Mouse (Mus musculus): ENCODE results near the gene Rasgrp4. TPM values are rescaled to one million over a fixed set of nuclear protein-coding genes. Genes with fewer than 3 reads are reported as not detected.

Rasgrp4 gene
- polyA plus RNA-seq, 2 experiments: 0.43 to 4.8 TPM

GRCm38 (mm10) chr7:29168791-29169230, 34.2 kb downstream of the Rasgrp4 start:
- Histone ChIP-seq H3K4me1 (ENCODE audit: control insufficient read depth, insufficient read depth, low read length) (peaks cover 20% of the 10 kb centered on the region), H3K9ac (ENCODE audit: low read depth, low read length, severe bottlenecking) (peak overlapping the region; percentile 62), H3K4me2 (replicated peaks; ENCODE audit: low read depth, low read length, severe bottlenecking) (peak overlapping the region; percentile 86), H3K9me3 (ENCODE audit: control insufficient read depth, low read length) (no peaks in the 10 kb centered on the region), H3K27me3 (ENCODE audit: control insufficient read depth, insufficient read depth, low read length) (peaks cover 32% of the 10 kb centered on the region), H3K4me3 (replicated peaks; ENCODE audit: low read length) (peak overlapping the region; percentile 66), H3K36me3 (ENCODE audit: control insufficient read depth, insufficient read depth, low read length) (peaks cover 18% of the 10 kb centered on the region), H3K27ac (replicated peaks; ENCODE audit: low read depth, low read length) (0 out of 2 replicates have a peak overlapping the region, but pooled peaks have one; percentile 43)
- DNase-seq (ENCODE audit: low spot score) (no peak), ATAC-seq (ENCODE audit: low FRiP score, low read depth) (no peak)
- WGBS: 0% methylated on average over 10 of the region's 14 CpGs
- no peak for TF ChIP-seq POLR2A (IDR thresholded peaks at IDR 0.05; ENCODE audit: borderline replicate concordance, extremely low read depth, insufficient read depth, insufficient read length)

DNA sequence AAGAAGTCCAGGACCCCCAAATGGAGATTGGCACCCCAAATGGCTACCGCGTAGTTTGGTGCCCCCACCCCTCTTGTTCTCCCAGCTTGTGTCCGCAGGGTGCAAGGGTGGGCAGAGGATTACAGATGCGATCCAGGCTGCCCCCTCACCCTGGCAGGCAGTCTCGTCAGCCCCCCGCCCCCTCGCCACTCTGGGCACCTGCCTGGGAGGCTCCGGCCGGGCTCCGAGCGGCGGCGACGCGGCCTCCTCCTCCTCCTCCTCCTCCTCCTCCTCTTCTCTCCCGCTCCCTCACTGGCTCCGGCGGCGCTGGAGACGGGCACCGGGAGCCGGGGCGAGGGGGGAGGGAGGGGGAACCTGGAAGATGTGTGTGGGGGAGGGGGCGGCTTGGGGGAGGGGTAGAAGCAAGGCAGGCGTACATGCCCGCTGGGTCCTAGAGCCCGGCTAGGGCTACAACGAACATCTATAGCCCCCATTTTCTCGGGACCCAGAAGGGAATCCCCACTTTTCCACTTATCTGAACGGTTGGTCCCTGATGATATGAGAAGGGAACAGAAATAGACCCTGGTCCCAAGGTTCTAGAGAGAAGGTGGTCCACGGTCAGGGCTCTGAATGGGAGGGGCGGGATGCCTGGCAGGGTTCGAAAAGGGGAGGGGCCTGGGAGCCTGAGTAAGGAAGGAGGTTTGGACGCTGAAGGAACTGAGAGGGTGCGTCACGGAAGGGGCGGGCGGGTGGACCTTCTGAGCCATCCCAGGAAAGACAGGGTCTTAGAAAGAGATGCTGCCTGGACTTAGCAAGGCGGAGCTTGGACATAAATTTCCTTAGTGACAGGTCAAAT, 34.8 kb downstream of the Rasgrp4 start:
- H3K9ac ChIP-seq (ENCODE audit: low read depth, low read length, severe bottlenecking): peak overlapping the region; percentile 62
- H3K4me2 ChIP-seq (replicated peaks; ENCODE audit: low read depth, low read length, severe bottlenecking): peak overlapping the region; percentile 86
- peaks cover 20% of the 10 kb centered on the region for H3K4me1 ChIP-seq (ENCODE audit: control insufficient read depth, insufficient read depth, low read length)
- under 1% methylated on average over 30 of the region's 39 CpGs for WGBS
- peaks cover 24% of the 10 kb centered on the region for H3K36me3 ChIP-seq (ENCODE audit: control insufficient read depth, insufficient read depth, low read length)
- H3K9me3 ChIP-seq (ENCODE audit: control insufficient read depth, low read length): no peaks in the 10 kb centered on the region
- H3K27ac ChIP-seq (replicated peaks; ENCODE audit: low read depth, low read length): 0 out of 2 replicates have a peak overlapping the region, but pooled peaks have one; percentile 43
- peak overlapping the region; percentile 66 for H3K4me3 ChIP-seq (replicated peaks; ENCODE audit: low read length)
- peak; percentile 89 for ATAC-seq (ENCODE audit: low FRiP score, low read depth)
- TF ChIP-seq POLR2A (IDR thresholded peaks at IDR 0.05; ENCODE audit: borderline replicate concordance, extremely low read depth, insufficient read depth, insufficient read length): no peak
- DNase-seq (ENCODE audit: low spot score): peak; percentile 88
- peaks cover 34% of the 10 kb centered on the region for H3K27me3 ChIP-seq (ENCODE audit: control insufficient read depth, insufficient read depth, low read length)

- H3K4me3 ChIP-seq (replicated peaks; ENCODE audit: low read length): peak within 1 kb of the TSS; percentile 66
- under 1% methylated on average over 30 of the region's 30 CpGs for WGBS
- peaks cover 34% of the 10 kb centered on the region for H3K27me3 ChIP-seq (ENCODE audit: control insufficient read depth, insufficient read depth, low read length)
- peaks cover 24% of the 10 kb centered on the region for H3K36me3 ChIP-seq (ENCODE audit: control insufficient read depth, insufficient read depth, low read length)
- no peaks in the 10 kb centered on the region for H3K9me3 ChIP-seq (ENCODE audit: control insufficient read depth, low read length)
- DNase-seq (ENCODE audit: low spot score) (peak; percentile 80), ATAC-seq (ENCODE audit: low FRiP score, low read depth) (peak; percentile 74)
- H3K9ac ChIP-seq (ENCODE audit: low read depth, low read length, severe bottlenecking): peak within 1 kb of the TSS; percentile 62
- H3K4me1 ChIP-seq (ENCODE audit: control insufficient read depth, insufficient read depth, low read length): peaks cover 20% of the 10 kb centered on the region
- H3K4me2 ChIP-seq (replicated peaks; ENCODE audit: low read depth, low read length, severe bottlenecking): peak within 1 kb of the TSS; percentile 86
- H3K27ac ChIP-seq (replicated peaks; ENCODE audit: low read depth, low read length): 0 out of 2 replicates have a peak within 1 kb of the TSS, but pooled peaks have one; percentile 43
- no peak for TF ChIP-seq POLR2A (IDR thresholded peaks at IDR 0.05; ENCODE audit: borderline replicate concordance, extremely low read depth, insufficient read depth, insufficient read length)
Observed at GRCm38 (mm10) chr7:29170066-29170754, 35.6 kb downstream of the Rasgrp4 start, which contains the start of the genes Ggn and Spred3. TSS of gene Ggn (plus strand) at chr7:29170210. TSS of gene Spred3 (minus strand) at chr7:29170411.

- Histone ChIP-seq H3K4me3 (replicated peaks; ENCODE audit: low read length) (peak overlapping the region; percentile 66), H3K27me3 (ENCODE audit: control insufficient read depth, insufficient read depth, low read length) (peaks cover 34% of the 10 kb centered on the region), H3K9ac (ENCODE audit: low read depth, low read length, severe bottlenecking) (peak overlapping the region; percentile 41), H3K4me1 (ENCODE audit: control insufficient read depth, insufficient read depth, low read length) (peaks cover 20% of the 10 kb centered on the region), H3K9me3 (ENCODE audit: control insufficient read depth, low read length) (no peaks in the 10 kb centered on the region), H3K27ac (replicated peaks; ENCODE audit: low read depth, low read length) (no peak overlapping the region), H3K36me3 (ENCODE audit: control insufficient read depth, insufficient read depth, low read length) (peaks cover 31% of the 10 kb centered on the region), H3K4me2 (replicated peaks; ENCODE audit: low read depth, low read length, severe bottlenecking) (peak overlapping the region; percentile 86)
- 4% methylated on average over 37 of the region's 43 CpGs for WGBS
- ATAC-seq (ENCODE audit: low FRiP score, low read depth) (no peak), DNase-seq (ENCODE audit: low spot score) (peak; percentile 53)
- no peak for TF ChIP-seq POLR2A (IDR thresholded peaks at IDR 0.05; ENCODE audit: borderline replicate concordance, extremely low read depth, insufficient read depth, insufficient read length)
Observed at GRCm38 (mm10) chr7:29170755-29171561, 36.3 kb downstream of the Rasgrp4 start.

All from limb, embryonic 14.5 days (tissue).